Comparison of ENCODE assay signal across 8 mouse cellular contexts in the genomic region with DNA sequence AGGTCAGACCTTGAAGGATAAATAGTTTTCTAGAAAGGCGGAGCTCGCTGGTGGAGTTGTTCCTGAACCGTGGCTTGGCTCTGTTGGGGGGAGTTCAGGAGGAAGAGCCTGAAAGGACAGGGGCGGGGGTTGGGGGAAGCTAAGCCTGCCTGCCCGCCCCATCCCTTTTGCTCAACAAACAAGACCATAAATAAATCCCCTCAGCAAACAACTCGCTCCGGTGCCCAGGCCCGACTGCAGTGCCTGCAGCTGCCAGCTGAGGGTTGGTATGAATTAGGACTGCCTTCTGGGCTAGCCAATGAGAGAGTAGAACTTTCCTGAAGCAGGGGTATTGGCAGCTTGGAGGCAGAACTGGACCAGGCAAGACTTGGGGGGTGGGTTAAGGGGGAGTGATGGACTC. TPM values are rescaled to one million over a fixed set of nuclear protein-coding genes. Genes with fewer than 3 reads are reported as not detected.
DNase-seq lines count a peak whose midpoint lies in the region; ATAC-seq and TF ChIP-seq lines count a peak whose summit lies in the region.

No protein-coding gene starts in this region.

- H3K27ac ChIP-seq in bone marrow macrophage, adult 2 months (ENCODE audit: insufficient read depth, low read depth, low read length): no peak overlapping the region
- peak overlapping the region; percentile 84 for H3K27ac ChIP-seq in forebrain, embryonic 10.5 days
- peak overlapping the region; percentile 96 to 97 for H3K27ac ChIP-seq in heart, embryonic 14.5 days (replicated peaks in 1 of 2; ENCODE audit: control insufficient read depth in 1 of 2, insufficient read depth in 1 of 2, low read depth in 2 of 2, low read length in 2 of 2)
- peak overlapping the region; percentile 82 for H3K27ac ChIP-seq in liver, embryonic 11.5 days (ENCODE audit: low read depth, low read length)
- peak overlapping the region; percentile 66 for H3K27ac ChIP-seq in neural tube, embryonic 13.5 days (replicated peaks)

- peaks cover 12% of the 10 kb centered on the region; the same call in 1 of the 2 replicates for H3K27me3 ChIP-seq in E14TG2a.4 (ENCODE audit: insufficient read depth, low read length)
- H3K27me3 ChIP-seq in forebrain, embryonic 10.5 days (ENCODE audit: poor library complexity, severe bottlenecking): peaks cover 50% of the 10 kb centered on the region
- H3K27me3 ChIP-seq in heart, embryonic 14.5 days (ENCODE audit: control insufficient read depth, insufficient read depth, low read length): no peaks in the 10 kb centered on the region
- H3K27me3 ChIP-seq in liver, embryonic 11.5 days (replicated peaks; ENCODE audit: control insufficient read depth, insufficient read depth, low read length): no peaks in the 10 kb centered on the region
- H3K27me3 ChIP-seq in neural tube, embryonic 13.5 days: no peaks in the 10 kb centered on the region

- 0% methylated on average over 8 of the region's 8 CpGs for WGBS in forebrain, embryonic 10.5 days
- whole genome bisulfite sequencing in heart, embryonic 14.5 days: 0% methylated on average over 8 of the region's 8 CpGs
- 0% methylated on average over 8 of the region's 8 CpGs for WGBS in liver, embryonic 11.5 days
- 2% methylated on average over 8 of the region's 8 CpGs for WGBS in neural tube, embryonic 13.5 days

- peak; percentile 28 for ATAC-seq in heart, embryonic 14.5 days (ENCODE audit: insufficient number of reproducible peaks, insufficient read depth, low FRiP score, low read depth)
- ATAC-seq in liver, embryonic 11.5 days (replicated peaks; ENCODE audit: low FRiP score): no peak; the same call in 1 of the 2 replicates
- ATAC-seq in neural tube, embryonic 13.5 days (ENCODE audit: low read depth): peak; percentile 74

- TF ChIP-seq POLR2A in bone marrow macrophage, adult 2 months (IDR thresholded peaks at IDR 0.05; ENCODE audit: borderline replicate concordance, low read depth, low read length): no peak

- no peaks in the 10 kb centered on the region for H3K36me3 ChIP-seq in E14TG2a.4 (ENCODE audit: insufficient read depth, low read length)
- no peaks in the 10 kb centered on the region for H3K36me3 ChIP-seq in forebrain, embryonic 10.5 days (replicated peaks)
- H3K36me3 ChIP-seq in heart, embryonic 14.5 days (ENCODE audit: control insufficient read depth, insufficient read depth, low read length): no peaks in the 10 kb centered on the region
- no peaks in the 10 kb centered on the region for H3K36me3 ChIP-seq in liver, embryonic 11.5 days (ENCODE audit: control insufficient read depth, insufficient read depth, low read length)
- H3K36me3 ChIP-seq in neural tube, embryonic 13.5 days: no peaks in the 10 kb centered on the region

- peak; percentile 40 for DNase-seq in forebrain, embryonic 10.5 days (ENCODE audit: extremely low spot score, low spot score)
- DNase-seq in kidney, postnatal 10 days: peak; percentile 83
- no peak for DNase-seq in liver, embryonic 11.5 days (ENCODE audit: low spot score)
- peak; percentile 62 for DNase-seq in thymus, postnatal 4 days

- H3K4me2 ChIP-seq in heart, embryonic 14.5 days (ENCODE audit: low read length): peak overlapping the region; percentile 83
- H3K4me2 ChIP-seq in liver, embryonic 11.5 days: peak overlapping the region; percentile 88
- H3K4me2 ChIP-seq in neural tube, embryonic 13.5 days: peak overlapping the region; percentile 93

- no peaks in the 10 kb centered on the region for H3K9me3 ChIP-seq in E14TG2a.4 (ENCODE audit: low read length)
- no peaks in the 10 kb centered on the region; the same call in 1 of the 2 replicates for H3K9me3 ChIP-seq in forebrain, embryonic 10.5 days
- no peaks in the 10 kb centered on the region for H3K9me3 ChIP-seq in heart, embryonic 14.5 days (ENCODE audit: control insufficient read depth, low read length)
- no peaks in the 10 kb centered on the region for H3K9me3 ChIP-seq in liver, embryonic 11.5 days (ENCODE audit: control insufficient read depth, low read length)
- no peaks in the 10 kb centered on the region for H3K9me3 ChIP-seq in neural tube, embryonic 13.5 days

- H3K4me3 ChIP-seq in E14TG2a.4 (replicated peaks; ENCODE audit: low read length): peak overlapping the region; percentile 88
- peak overlapping the region; percentile 80 for H3K4me3 ChIP-seq in bone marrow macrophage, adult 2 months (ENCODE audit: insufficient read depth, low read length)
- peak overlapping the region; percentile 70 for H3K4me3 ChIP-seq in forebrain, embryonic 10.5 days
- peak overlapping the region; percentile 67 to 89 for H3K4me3 ChIP-seq in heart, embryonic 14.5 days (ENCODE audit: control insufficient read depth in 1 of 2, insufficient read depth in 1 of 2, low read depth in 1 of 2, low read length in 2 of 2)
- peak overlapping the region; percentile 82 for H3K4me3 ChIP-seq in liver, embryonic 11.5 days (ENCODE audit: low read depth, low read length)
- peak overlapping the region; percentile 53 for H3K4me3 ChIP-seq in neural tube, embryonic 13.5 days

- peak overlapping the region; percentile 89 for H3K9ac ChIP-seq in heart, embryonic 14.5 days (ENCODE audit: low read length)
- H3K9ac ChIP-seq in liver, embryonic 11.5 days (ENCODE audit: low read depth, low read length): peak overlapping the region; percentile 96
- peak overlapping the region; percentile 84 for H3K9ac ChIP-seq in neural tube, embryonic 13.5 days

- peaks cover 63% of the 10 kb centered on the region for H3K4me1 ChIP-seq in E14TG2a.4 (replicated peaks; ENCODE audit: low read depth, low read length)
- peaks cover 22% of the 10 kb centered on the region for H3K4me1 ChIP-seq in bone marrow macrophage, adult 2 months (ENCODE audit: control insufficient read depth, insufficient read depth, low read length)
- H3K4me1 ChIP-seq in forebrain, embryonic 10.5 days: peaks cover 48% of the 10 kb centered on the region
- H3K4me1 ChIP-seq in heart, embryonic 14.5 days (ENCODE audit: control insufficient read depth in 2 of 2, insufficient read depth in 2 of 2, low read length in 2 of 2): peaks cover 32 to 48% of the 10 kb centered on the region in 2 experiments
- peaks cover 44% of the 10 kb centered on the region for H3K4me1 ChIP-seq in liver, embryonic 11.5 days (replicated peaks; ENCODE audit: control insufficient read depth, insufficient read depth, low read length)
- H3K4me1 ChIP-seq in neural tube, embryonic 13.5 days (replicated peaks): peaks cover 32% of the 10 kb centered on the region

- TF ChIP-seq CTCF in E14TG2a.4 (conservative IDR thresholded peaks at IDR 0.05; ENCODE audit: low read length): no peak
- no peak for TF ChIP-seq CTCF in bone marrow macrophage, adult 2 months (IDR thresholded peaks at IDR 0.05; ENCODE audit: low read depth, low read length)

RNA-seq across cellular contexts. Expression of a gene that starts 1.3 kb away (rescaled TPM):
- 5.5 and 5.7 TPM in 2 replicates for polyA plus RNA-seq in bone marrow macrophage, adult 2 months (2012; ENCODE audit: insufficient read depth, insufficient read length, missing spikeins)
- 27.3 and 31.5 TPM in 2 replicates for polyA plus RNA-seq in forebrain, embryonic 10.5 days (2016; fragmentation: Nextera tagmentation; extraction: Ambion mirVana)
- polyA plus RNA-seq in heart, embryonic 14.5 days (2014; fragmentation: Nextera tagmentation; extraction: Ambion mirVana): 202 and 210 TPM in 2 replicates
- 200 and 221 TPM in 2 replicates for polyA plus RNA-seq in liver, embryonic 11.5 days (2014; fragmentation: Nextera tagmentation; extraction: Ambion mirVana)
- 39.2 and 41.7 TPM in 2 replicates for polyA plus RNA-seq in neural tube, embryonic 13.5 days (2015; fragmentation: Nextera tagmentation; extraction: Ambion mirVana)
